Mouse (Mus musculus) c-Kit-positive CD71-positive TER-119-negative erythroid progenitor cells, embryonic 14.5 days (primary cell): ENCODE data around the gene 4933402N22Rik.
"Not testable (repeated sequence)": the region's sequence is repeated elsewhere in the genome, so short reads cannot be mapped to it uniquely, and the experiment has no call there.

ENCODE experiments used
- DNase-seq: peaks from one replicate; pipeline ENCODE4 v3.0.0-alpha.2; 2013; ENCODE audit warnings: low read depth

4933402N22Rik gene

GRCm38 (mm10) chr5:11917743-11918142 is at the start of gene 4933402N22Rik:
TSS of gene 4933402N22Rik (plus strand) at chr5:11918043.
- DNase-seq = not testable (repeated sequence)

- not testable (repeated sequence) for DNase-seq
Measured at GRCm38 (mm10) chr5:11923790-11924189, 5.9 kb downstream of the 4933402N22Rik start.
